Mouse (Mus musculus) ES-E14 (cell line): Measurements from ENCODE around the gene Fes.

Source experiments
- HCFC1 ChIP-seq: IDR thresholded peaks from 2 replicates; pipeline ENCODE4 v1.6.1; 2012; ENCODE audit warnings: low read length, inconsistent platforms, borderline replicate concordance; ENCODE audit not compliant: insufficient read depth
- ZNF384 ChIP-seq: IDR thresholded peaks from 2 replicates; pipeline ENCODE4 v1.6.1; 2012; ENCODE audit warnings: low read depth, low read length, inconsistent platforms

GRCm38 (mm10) chr7:80368009-80368408, 19.7 kb downstream of the Fes start:
- TF ChIP-seq ZNF384 = no peak
- no peak for TF ChIP-seq HCFC1
